Mouse (Mus musculus) kidney, embryonic 14.5 days (tissue): Measurements from ENCODE around the gene Rint1. TPM values are rescaled to one million over a fixed set of nuclear protein-coding genes. Genes with fewer than 3 reads are reported as not detected.

ENCODE experiments used
- ATAC-seq: fragments of 200-750 bp; cut with Nextera tagmentation; 2 replicates; pipeline ENCODE4 v1.8.0; 2017; ENCODE audit warnings: moderate number of reproducible peaks, mild to moderate bottlenecking, moderate TSS enrichment, moderate library complexity; ENCODE audit not compliant: low FRiP score, low TSS enrichment
- H3K27ac ChIP-seq: fragments of 300-500 bp; sonication (generic); 2 replicates; pipeline ENCODE4 v1.5.1; 2014; ENCODE audit warnings: low read depth, mild to moderate bottlenecking, low read length, moderate library complexity, mixed read lengths
- H3K27me3 ChIP-seq: fragments of 300-500 bp; sonication (generic); 2 replicates; pipeline ENCODE4 v1.6.1; 2014; ENCODE audit warnings: mild to moderate bottlenecking, low read length; ENCODE audit not compliant: control insufficient read depth, insufficient read depth
- H3K36me3 ChIP-seq: fragments of 300-500 bp; sonication (generic); 2 replicates; pipeline ENCODE4 v1.6.1; 2014; ENCODE audit warnings: low read length, mixed read lengths; ENCODE audit not compliant: control insufficient read depth, insufficient read depth
- H3K4me1 ChIP-seq: fragments of 300-500 bp; sonication (generic); 2 replicates; pipeline ENCODE4 v1.6.1; 2014; ENCODE audit warnings: low read length, mixed read lengths; ENCODE audit not compliant: control insufficient read depth, insufficient read depth
- H3K4me2 ChIP-seq: fragments of 300-500 bp; sonication (generic); replicated peaks from 2 replicates; pipeline ENCODE4 v1.6.1; 2014; ENCODE audit warnings: low read depth, mild to moderate bottlenecking, low read length
- H3K4me3 ChIP-seq: fragments of 300-500 bp; sonication (generic); 2 replicates; pipeline ENCODE4 v1.5.1; 2014; ENCODE audit warnings: mild to moderate bottlenecking, low read length
- H3K9ac ChIP-seq: fragments of 300-500 bp; sonication (generic); 2 replicates; pipeline ENCODE4 v1.6.1; 2014; ENCODE audit warnings: low read depth, mild to moderate bottlenecking, low read length, moderate library complexity
- H3K9me3 ChIP-seq: fragments of 300-500 bp; sonication (generic); 2 replicates; pipeline ENCODE4 v1.6.1; 2016; ENCODE audit warnings: low read length; ENCODE audit not compliant: control insufficient read depth
- WGBS: fragments of 180-500 bp; shearing (Covaris S2); extraction: QIAGEN DNeasy Blood & Tissue Kit; methylation state at CpG from one replicate; pipeline ENCODE4 v1.1.7; 2014; 5-methylcytosine and 5-hydroxymethylcytosine counted together
- polyA plus RNA-seq: library from polyadenylated mRNA; unstranded; fragments of >200 nt; fragmentation: Nextera tagmentation; extraction: Ambion mirVana; gene quantifications from 2 replicates; pipeline ENCODE4 v1.2.1, GENCODE M21; 2014

Gene Rint1
- polyA plus RNA-seq, 1 experiment from 2014 or later = 39.1 TPM

DNA sequence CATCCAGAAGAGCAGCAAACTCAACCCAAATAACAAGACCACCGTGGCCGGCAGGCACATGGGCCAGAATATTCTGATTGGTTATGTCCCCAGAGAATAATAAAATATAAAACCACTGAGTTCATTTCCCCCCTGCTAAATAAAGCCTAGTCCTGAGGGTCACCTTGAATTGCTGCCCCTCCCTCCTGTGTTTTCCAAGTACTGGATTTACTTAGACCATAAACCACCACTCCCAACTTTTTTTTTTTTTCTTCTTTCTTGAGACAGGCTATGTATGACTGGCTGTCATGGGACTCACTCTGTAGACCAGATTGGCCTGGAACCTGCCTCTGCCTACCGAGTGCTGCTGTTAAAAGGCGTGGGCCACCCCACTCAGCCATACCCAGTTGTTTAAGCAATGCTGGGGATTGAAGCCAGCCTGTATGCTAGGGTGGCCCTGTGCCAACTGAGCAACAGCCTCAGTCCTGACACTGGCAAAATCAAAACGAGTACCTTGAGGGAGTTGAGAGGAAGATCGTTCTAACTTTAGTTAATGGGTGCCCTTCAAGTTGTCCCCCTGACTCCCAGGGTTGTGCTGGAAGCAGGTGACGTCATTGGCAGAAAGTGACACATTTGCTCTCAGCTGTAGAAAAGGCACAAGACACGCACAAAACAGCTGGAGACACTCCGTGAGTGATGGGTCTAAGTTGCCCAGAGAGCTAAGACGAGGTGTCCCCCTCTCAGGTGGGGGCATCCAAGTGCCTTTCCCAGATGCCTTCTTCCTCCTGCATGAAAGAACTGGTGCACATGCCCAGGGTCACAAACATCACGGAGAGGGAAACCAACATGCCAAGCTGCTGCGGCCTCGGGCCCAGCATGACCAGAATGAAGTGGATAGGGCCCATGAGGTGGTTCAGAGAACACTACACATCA lies 76.8 kb downstream of the Rint1 start:
- no peak overlapping the region for H3K9ac ChIP-seq
- H3K36me3 ChIP-seq = 0 out of 2 replicates have a peak, but pooled peaks cover 2% of the 10 kb centered on the region
- WGBS = 85% methylated on average over 13 of the region's 13 CpGs
- H3K4me3 ChIP-seq = no peak overlapping the region
- ATAC-seq = no peak
- no peak overlapping the region for H3K27ac ChIP-seq
- H3K4me1 ChIP-seq = peaks cover 3% of the 10 kb centered on the region; the same call in 1 of the 2 replicates
- H3K9me3 ChIP-seq = no peaks in the 10 kb centered on the region
- H3K27me3 ChIP-seq = no peaks in the 10 kb centered on the region
- H3K4me2 ChIP-seq = no peak overlapping the region

- H3K36me3 ChIP-seq = no peaks in the 10 kb centered on the region
- H3K9ac ChIP-seq = no peak overlapping the region
- H3K27ac ChIP-seq = no peak overlapping the region
- no peak for ATAC-seq
- H3K4me1 ChIP-seq = peaks cover 3% of the 10 kb centered on the region; the same call in 1 of the 2 replicates
- H3K4me2 ChIP-seq = no peak overlapping the region
- H3K27me3 ChIP-seq = no peaks in the 10 kb centered on the region
- WGBS = 91% methylated on average over 5 of the region's 5 CpGs
- H3K9me3 ChIP-seq = no peaks in the 10 kb centered on the region
- H3K4me3 ChIP-seq = no peak overlapping the region
These were observed 78.4 kb downstream of the Rint1 start for GRCm38 (mm10) chr5:23865941-23866340.

Other genes starting within 250 kb of the Rint1 start
- gene Srpk2, start 103.1 kb upstream of the Rint1 start, polyA plus RNA-seq = 41.8 and 50.8 TPM in 2 replicates
- gene Pus7, start 4.0 kb upstream of the Rint1 start, polyA plus RNA-seq = 21.7 and 41.4 TPM in 2 replicates
- 124 and 197 TPM in 2 replicates for gene Tomm7, start 56.5 kb downstream of the Rint1 start, polyA plus RNA-seq
- gene Fam126a, start 243.0 kb downstream of the Rint1 start, polyA plus RNA-seq = 10.1 and 26.8 TPM in 2 replicates